Mouse (Mus musculus) midbrain, embryonic 10.5 days (tissue): ENCODE measurements around the gene Myo6. TPM values are rescaled to one million over a fixed set of nuclear protein-coding genes. Genes with fewer than 3 reads are reported as not detected.
"Not testable (repeated sequence)": the region's sequence is repeated elsewhere in the genome, so short reads cannot be mapped to it uniquely, and the experiment has no call there.

Experiments
- DNase-seq: peaks from one replicate; pipeline ENCODE4 v3.0.0-alpha.2; 2017; ENCODE audit warnings: low spot score
- H3K27ac ChIP-seq: fragments of 300-500 bp; sonication (generic); replicated peaks from 2 replicates; pipeline ENCODE4 v1.5.1; 2016; ENCODE audit warnings: mild to moderate bottlenecking
- H3K27me3 ChIP-seq: fragments of 300-500 bp; sonication (generic); 2 replicates; pipeline ENCODE4 v1.6.1; 2016; ENCODE audit warnings: low read depth, mild to moderate bottlenecking; ENCODE audit not compliant: poor library complexity, severe bottlenecking
- H3K36me3 ChIP-seq: fragments of 300-500 bp; sonication (generic); 2 replicates; pipeline ENCODE4 v1.6.1; 2016; ENCODE audit warnings: mild to moderate bottlenecking, moderate library complexity
- H3K4me1 ChIP-seq: fragments of 300-500 bp; sonication (generic); 2 replicates; pipeline ENCODE4 v1.6.1; 2016
- H3K4me3 ChIP-seq: fragments of 300-500 bp; sonication (generic); 2 replicates; pipeline ENCODE4 v1.5.1; 2016; ENCODE audit warnings: mild to moderate bottlenecking, moderate library complexity
- H3K9me3 ChIP-seq: fragments of 300-500 bp; sonication (generic); replicated peaks from 2 replicates; pipeline ENCODE4 v1.6.1; 2016; ENCODE audit warnings: mild to moderate bottlenecking
- WGBS: fragments of 180-500 bp; shearing (Covaris S2); methylation state at CpG from one replicate; pipeline ENCODE4 v1.1.7; 2016; 5-methylcytosine and 5-hydroxymethylcytosine counted together
- polyA plus RNA-seq: library from polyadenylated mRNA; unstranded; fragments of >200 nt; fragmentation: Nextera tagmentation; extraction: Ambion mirVana; gene quantifications from 2 replicates; pipeline ENCODE4 v1.2.1, GENCODE M21; 2016

Myo6 gene
- polyA plus RNA-seq, 1 experiment from 2014 or later: 8.4 TPM

- no peaks in the 10 kb centered on the region for H3K27me3 ChIP-seq
- H3K4me1 ChIP-seq: no peaks in the 10 kb centered on the region
- DNase-seq: no peak
- peaks cover 5% of the 10 kb centered on the region; the same call in 1 of the 2 replicates for H3K9me3 ChIP-seq
- no peaks in the 10 kb centered on the region for H3K36me3 ChIP-seq
- 59% methylated on average over 2 of the region's 2 CpGs for WGBS
- no peak overlapping the region for H3K27ac ChIP-seq
- H3K4me3 ChIP-seq: no peak overlapping the region
Measured at GRCm38 (mm10) chr9:80293056-80293584, 128.3 kb downstream of the Myo6 start.

DNA sequence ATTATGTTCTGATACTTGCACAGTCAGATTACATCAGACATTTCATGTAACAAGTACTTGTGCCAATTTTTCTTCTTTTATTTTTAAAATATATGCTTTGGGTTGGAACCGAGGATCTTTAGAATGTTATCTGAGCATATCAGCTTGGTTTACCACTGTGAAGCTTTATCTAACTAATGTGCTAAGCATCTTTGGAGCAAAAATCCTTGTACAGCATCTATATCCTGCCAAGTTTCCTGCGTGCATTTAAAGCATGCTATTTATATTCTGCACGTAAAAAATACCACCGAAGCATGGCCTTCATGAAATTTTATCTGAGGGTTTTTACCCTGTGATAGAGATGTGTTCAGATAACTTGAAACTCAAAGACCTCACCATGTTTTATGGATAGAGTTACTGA lies 131.3 kb downstream of the Myo6 start:
- no peaks in the 10 kb centered on the region for H3K36me3 ChIP-seq
- no peaks in the 10 kb centered on the region for H3K4me1 ChIP-seq
- H3K9me3 ChIP-seq: peaks cover 5% of the 10 kb centered on the region; the same call in 1 of the 2 replicates
- WGBS: 84% methylated on average over 4 of the region's 4 CpGs
- H3K4me3 ChIP-seq: no peak overlapping the region
- H3K27ac ChIP-seq: no peak overlapping the region
- H3K27me3 ChIP-seq: no peaks in the 10 kb centered on the region
- no peak for DNase-seq

DNA sequence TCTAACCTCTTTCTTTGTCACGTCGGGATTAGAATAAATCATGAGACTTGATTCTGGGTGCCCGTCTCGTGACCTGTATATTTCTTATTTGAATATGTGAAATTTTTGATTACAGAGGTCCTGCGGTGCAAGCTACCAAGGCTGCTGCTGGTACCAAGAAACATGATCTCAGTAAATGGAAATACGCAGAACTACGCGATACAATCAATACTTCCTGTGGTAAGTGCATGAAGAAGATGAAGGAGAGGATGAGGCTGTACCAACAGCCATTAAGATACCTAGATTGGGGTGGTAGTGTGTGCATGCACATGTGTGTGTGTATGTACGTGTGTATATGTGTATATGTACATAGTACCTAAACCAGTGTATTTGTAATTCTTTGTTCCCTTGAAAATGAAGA lies 134.2 kb downstream of the Myo6 start:
- Histone ChIP-seq H3K27me3 (no peaks in the 10 kb centered on the region), H3K27ac (no peak overlapping the region), H3K4me3 (no peak overlapping the region), H3K36me3 (no peaks in the 10 kb centered on the region), H3K4me1 (no peaks in the 10 kb centered on the region), H3K9me3 (no peaks in the 10 kb centered on the region)
- WGBS: 94% methylated on average over 9 of the region's 9 CpGs
- DNase-seq: no peak

DNA sequence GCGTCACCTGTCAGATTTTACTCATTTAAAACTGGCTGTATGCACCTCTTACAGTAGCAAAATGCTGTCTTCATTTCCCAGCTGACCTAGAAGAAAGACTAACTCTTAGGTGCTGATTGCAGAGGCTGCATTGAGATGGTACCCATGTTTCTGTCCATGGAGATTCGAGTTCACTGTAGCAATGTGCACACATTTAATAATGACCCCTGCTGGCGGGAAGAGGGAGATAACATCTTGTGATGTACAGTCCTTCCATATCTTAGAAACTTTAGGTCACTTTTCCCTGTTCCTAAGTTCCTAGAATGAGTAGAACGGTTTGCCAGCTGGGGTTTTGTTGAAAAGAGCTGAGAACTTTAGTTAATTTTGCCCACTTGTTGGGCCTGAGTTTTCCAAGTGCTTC lies 138.7 kb downstream of the Myo6 start:
- Histone ChIP-seq H3K27me3 (no peaks in the 10 kb centered on the region), H3K9me3 (no peaks in the 10 kb centered on the region), H3K4me1 (no peaks in the 10 kb centered on the region), H3K27ac (no peak overlapping the region), H3K36me3 (no peaks in the 10 kb centered on the region), H3K4me3 (no peak overlapping the region)
- WGBS: 78% methylated on average over 4 of the region's 4 CpGs
- DNase-seq: no peak

- no peak for DNase-seq
- no peaks in the 10 kb centered on the region for H3K27me3 ChIP-seq
- no peaks in the 10 kb centered on the region for H3K4me1 ChIP-seq
- H3K4me3 ChIP-seq: no peak overlapping the region
- H3K36me3 ChIP-seq: no peaks in the 10 kb centered on the region
- no peak overlapping the region for H3K27ac ChIP-seq
- H3K9me3 ChIP-seq: no peaks in the 10 kb centered on the region
- WGBS: 89% methylated on average over 4 of the region's 4 CpGs
Measured at GRCm38 (mm10) chr9:80306390-80306789, 141.6 kb downstream of the Myo6 start.

GRCm38 (mm10) chr9:80306853-80307252 lies 142.0 kb downstream of the Myo6 start:
- no peaks in the 10 kb centered on the region for H3K4me1 ChIP-seq
- 56% methylated on average over 11 of the region's 11 CpGs for WGBS
- H3K36me3 ChIP-seq: no peaks in the 10 kb centered on the region
- no peak overlapping the region for H3K4me3 ChIP-seq
- H3K9me3 ChIP-seq: no peaks in the 10 kb centered on the region
- no peak for DNase-seq
- no peaks in the 10 kb centered on the region for H3K27me3 ChIP-seq
- no peak overlapping the region for H3K27ac ChIP-seq

- H3K9me3 ChIP-seq: no peaks in the 10 kb centered on the region
- no peaks in the 10 kb centered on the region for H3K36me3 ChIP-seq
- no peak for DNase-seq
- no peaks in the 10 kb centered on the region for H3K4me1 ChIP-seq
- H3K27ac ChIP-seq: no peak overlapping the region
- no peak overlapping the region for H3K4me3 ChIP-seq
- WGBS: 87% methylated on average over 13 of the region's 13 CpGs
- H3K27me3 ChIP-seq: no peaks in the 10 kb centered on the region
Measured at GRCm38 (mm10) chr9:80307629-80308028, 142.8 kb downstream of the Myo6 start.

- 85% methylated on average over 5 of the region's 5 CpGs for WGBS
- Histone ChIP-seq H3K4me1 (no peaks in the 10 kb centered on the region), H3K27ac (no peak overlapping the region), H3K27me3 (no peaks in the 10 kb centered on the region), H3K36me3 (no peaks in the 10 kb centered on the region), H3K9me3 (no peaks in the 10 kb centered on the region), H3K4me3 (no peak overlapping the region)
- DNase-seq: no peak
Measured at GRCm38 (mm10) chr9:80313610-80314009, 148.8 kb downstream of the Myo6 start.

DNA sequence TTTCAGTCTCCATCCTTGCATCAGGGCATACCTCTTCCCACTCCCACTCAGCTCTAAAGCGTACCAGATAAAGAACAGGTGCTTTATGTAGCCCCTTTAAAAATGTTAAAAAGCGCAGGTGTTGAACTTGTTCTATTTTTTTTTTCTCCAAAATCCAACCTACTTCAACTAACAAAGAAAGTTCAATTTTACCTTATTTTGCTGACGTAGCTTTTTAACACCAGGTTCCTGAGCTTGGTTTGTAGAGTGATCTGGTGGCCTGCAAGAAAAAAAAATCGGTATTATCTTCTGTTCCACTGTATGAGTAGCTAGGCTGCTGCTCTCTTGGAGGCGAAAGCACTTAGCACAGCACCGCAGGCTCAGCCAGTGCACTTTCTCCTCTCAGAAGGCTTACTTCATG lies 151.1 kb downstream of the Myo6 start:
- no peaks in the 10 kb centered on the region for H3K27me3 ChIP-seq
- no peak overlapping the region for H3K27ac ChIP-seq
- no peak overlapping the region for H3K4me3 ChIP-seq
- H3K4me1 ChIP-seq: no peaks in the 10 kb centered on the region
- no peaks in the 10 kb centered on the region for H3K36me3 ChIP-seq
- 93% methylated on average over 6 of the region's 6 CpGs for WGBS
- no peaks in the 10 kb centered on the region for H3K9me3 ChIP-seq
- no peak for DNase-seq

- DNase-seq: no peak
- no peaks in the 10 kb centered on the region for H3K9me3 ChIP-seq
- H3K27ac ChIP-seq: no peak overlapping the region
- no peaks in the 10 kb centered on the region for H3K4me1 ChIP-seq
- no peaks in the 10 kb centered on the region for H3K27me3 ChIP-seq
- no peaks in the 10 kb centered on the region for H3K36me3 ChIP-seq
- H3K4me3 ChIP-seq: no peak overlapping the region
- WGBS: 89% methylated on average over 6 of the region's 6 CpGs
Measured at GRCm38 (mm10) chr9:80318027-80318426, 153.2 kb downstream of the Myo6 start.

DNA sequence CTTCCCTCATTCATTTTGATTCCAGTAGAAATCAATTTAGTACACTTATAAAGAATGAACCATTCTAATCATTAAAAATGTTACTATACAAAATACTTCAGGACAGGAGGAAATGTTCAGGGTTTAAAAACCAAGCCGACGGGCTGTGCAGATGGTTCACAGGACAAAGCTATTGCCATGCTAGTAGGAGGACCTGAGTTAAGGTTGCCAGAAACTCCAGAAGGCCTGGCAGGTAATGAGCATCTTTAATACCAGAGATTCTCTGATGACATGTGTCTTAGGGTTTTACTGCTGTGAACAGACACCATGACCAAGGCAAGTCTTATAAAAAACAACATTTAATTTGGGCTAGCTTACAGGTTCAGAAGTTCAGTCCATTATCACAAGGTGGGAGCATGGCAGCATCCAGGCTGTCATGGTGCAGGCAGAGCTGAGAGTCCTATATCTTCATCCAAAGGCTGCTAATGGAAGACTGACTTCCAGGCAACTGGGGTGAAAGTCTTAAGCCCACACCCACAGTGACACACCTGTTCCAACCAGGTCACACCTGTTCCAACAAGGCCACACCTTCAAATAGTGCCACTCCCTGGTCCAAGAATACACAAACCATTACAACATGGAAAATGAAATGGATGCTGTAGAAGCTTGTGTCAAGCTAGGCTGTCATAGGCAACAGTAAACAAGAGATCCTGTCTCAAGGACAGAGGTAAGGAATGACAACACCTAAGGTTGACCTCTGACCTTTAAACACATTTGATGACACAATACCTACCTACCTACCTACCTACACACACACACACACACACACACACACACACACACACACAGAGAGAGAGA lies 156.4 kb downstream of the Myo6 start:
- not testable (repeated sequence) for DNase-seq, H3K27ac ChIP-seq, H3K4me3 ChIP-seq, H3K36me3 ChIP-seq, H3K27me3 ChIP-seq, H3K4me1 ChIP-seq, H3K9me3 ChIP-seq
- WGBS: 87% methylated on average over 2 of the region's 2 CpGs

GRCm38 (mm10) chr9:80332153-80332552 lies 167.3 kb downstream of the Myo6 start:
- WGBS: 24% methylated on average over 14 of the region's 14 CpGs
- peak overlapping the region; percentile 38 for H3K4me3 ChIP-seq
- H3K27ac ChIP-seq: 0 out of 2 replicates have a peak overlapping the region, but pooled peaks have one; percentile 23
- H3K36me3 ChIP-seq: no peaks in the 10 kb centered on the region
- H3K4me1 ChIP-seq: peaks cover 16% of the 10 kb centered on the region
- peaks cover 9% of the 10 kb centered on the region for H3K27me3 ChIP-seq
- H3K9me3 ChIP-seq: no peaks in the 10 kb centered on the region
- peak; percentile 55 for DNase-seq

GRCm38 (mm10) chr9:80333466-80333865 lies 168.6 kb downstream of the Myo6 start:
- peaks cover 9% of the 10 kb centered on the region for H3K27me3 ChIP-seq
- peaks cover 16% of the 10 kb centered on the region for H3K4me1 ChIP-seq
- H3K27ac ChIP-seq: no peak overlapping the region
- WGBS: 72% methylated on average over 8 of the region's 8 CpGs
- H3K9me3 ChIP-seq: no peaks in the 10 kb centered on the region
- DNase-seq: no peak
- no peaks in the 10 kb centered on the region for H3K36me3 ChIP-seq
- no peak overlapping the region for H3K4me3 ChIP-seq
